Mouse (Mus musculus) embryo, embryonic 10.5 days (tissue): ENCODE measurements around the gene Ceacam14.

Experiments used
- DNase-seq: peaks from one replicate; pipeline ENCODE4 v3.0.0-alpha.2; 2015; ENCODE audit warnings: low spot score

Ceacam14 gene

GRCm38 (mm10) chr7:17812333-17812732 is at the start of gene Ceacam14:
Gene Ceacam14, plus strand, starts transcription at chr7:17812633.
- DNase-seq = no peak
